Mouse (Mus musculus): Measurements from ENCODE around the gene Slc25a44. TPM values are rescaled to one million over a fixed set of nuclear protein-coding genes. Genes with fewer than 3 reads are reported as not detected.
A peak's percentile ranks its signal among the peaks of the same experiment; 100 is the strongest.

The Slc25a44 gene
- polyA plus RNA-seq, 1 experiment from 2014 or later = 20.6 TPM

- Histone ChIP-seq H3K4me1 (replicated peaks; ENCODE audit: control insufficient read depth, insufficient read depth, low read length) (peaks cover 18% of the 10 kb centered on the region), H3K4me3 (ENCODE audit: low read depth, low read length) (no peak overlapping the region), H3K27me3 (replicated peaks; ENCODE audit: control insufficient read depth, insufficient read depth, low read length) (peaks cover 31% of the 10 kb centered on the region), H3K36me3 (ENCODE audit: control insufficient read depth, insufficient read depth, low read length) (no peaks in the 10 kb centered on the region), H3K9me3 (ENCODE audit: control insufficient read depth, low read length) (no peaks in the 10 kb centered on the region), H3K9ac (ENCODE audit: low read depth, low read length) (no peak overlapping the region), H3K27ac (ENCODE audit: low read depth, low read length) (no peak overlapping the region), H3K4me2 (no peak overlapping the region)
- no peak for DNase-seq (ENCODE audit: low spot score)
- WGBS = 61% methylated on average over 8 of the region's 8 CpGs
- no peak for ATAC-seq (replicated peaks; ENCODE audit: low FRiP score)
Observed at GRCm38 (mm10) chr3:88453986-88454385, 29.0 kb upstream of the Slc25a44 start.

GRCm38 (mm10) chr3:88453369-88453768 is 28.4 kb upstream of the Slc25a44 start:
- H3K27ac ChIP-seq (ENCODE audit: low read depth, low read length) = no peak overlapping the region
- no peaks in the 10 kb centered on the region for H3K36me3 ChIP-seq (ENCODE audit: control insufficient read depth, insufficient read depth, low read length)
- peaks cover 25% of the 10 kb centered on the region for H3K27me3 ChIP-seq (replicated peaks; ENCODE audit: control insufficient read depth, insufficient read depth, low read length)
- no peaks in the 10 kb centered on the region for H3K9me3 ChIP-seq (ENCODE audit: control insufficient read depth, low read length)
- no peak overlapping the region for H3K4me3 ChIP-seq (ENCODE audit: low read depth, low read length)
- WGBS = 31% methylated on average over 8 of the region's 8 CpGs
- no peak overlapping the region for H3K4me2 ChIP-seq
- no peak overlapping the region for H3K9ac ChIP-seq (ENCODE audit: low read depth, low read length)
- H3K4me1 ChIP-seq (replicated peaks; ENCODE audit: control insufficient read depth, insufficient read depth, low read length) = peaks cover 18% of the 10 kb centered on the region
- ATAC-seq (replicated peaks; ENCODE audit: low FRiP score) (no peak), DNase-seq (ENCODE audit: low spot score) (no peak)

DNA sequence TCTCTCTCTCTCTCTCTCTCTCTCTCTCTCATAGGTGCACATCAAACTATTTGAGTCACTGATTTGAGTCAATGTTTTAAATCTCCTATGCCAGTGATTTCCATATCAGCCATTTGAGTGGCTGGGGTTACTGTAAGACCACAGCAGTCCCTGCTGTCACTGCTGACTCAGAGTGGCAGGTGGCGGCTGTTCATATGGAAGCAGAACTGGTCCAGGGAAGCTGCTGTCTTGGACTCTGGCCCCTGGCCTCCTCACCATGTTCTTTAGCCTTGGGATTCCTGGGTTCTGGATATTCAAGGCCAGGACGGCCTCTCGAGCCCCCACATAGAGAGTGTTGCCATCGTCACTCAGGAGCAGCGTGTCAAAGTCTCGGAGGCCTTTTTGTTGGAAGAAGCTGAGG is 27.8 kb upstream of the Slc25a44 start:
- WGBS = 65% methylated on average over 6 of the region's 6 CpGs
- Histone ChIP-seq H3K4me3 (ENCODE audit: low read depth, low read length) (no peak overlapping the region), H3K4me1 (replicated peaks; ENCODE audit: control insufficient read depth, insufficient read depth, low read length) (peaks cover 24% of the 10 kb centered on the region), H3K27me3 (replicated peaks; ENCODE audit: control insufficient read depth, insufficient read depth, low read length) (peaks cover 21% of the 10 kb centered on the region), H3K27ac (ENCODE audit: low read depth, low read length) (no peak overlapping the region), H3K36me3 (ENCODE audit: control insufficient read depth, insufficient read depth, low read length) (no peaks in the 10 kb centered on the region), H3K9me3 (ENCODE audit: control insufficient read depth, low read length) (no peaks in the 10 kb centered on the region), H3K9ac (ENCODE audit: low read depth, low read length) (no peak overlapping the region), H3K4me2 (no peak overlapping the region)
- no peak for ATAC-seq (replicated peaks; ENCODE audit: low FRiP score)
- no peak for DNase-seq (ENCODE audit: low spot score)

GRCm38 (mm10) chr3:88452246-88452645 is 27.3 kb upstream of the Slc25a44 start:
- Histone ChIP-seq H3K9me3 (ENCODE audit: control insufficient read depth, low read length) (no peaks in the 10 kb centered on the region), H3K4me2 (no peak overlapping the region), H3K36me3 (ENCODE audit: control insufficient read depth, insufficient read depth, low read length) (no peaks in the 10 kb centered on the region), H3K4me1 (replicated peaks; ENCODE audit: control insufficient read depth, insufficient read depth, low read length) (peaks cover 25% of the 10 kb centered on the region), H3K4me3 (ENCODE audit: low read depth, low read length) (no peak overlapping the region), H3K27ac (ENCODE audit: low read depth, low read length) (no peak overlapping the region), H3K27me3 (replicated peaks; ENCODE audit: control insufficient read depth, insufficient read depth, low read length) (peaks cover 18% of the 10 kb centered on the region), H3K9ac (ENCODE audit: low read depth, low read length) (no peak overlapping the region)
- WGBS = 65% methylated on average over 5 of the region's 5 CpGs
- no peak for ATAC-seq (replicated peaks; ENCODE audit: low FRiP score)
- DNase-seq (ENCODE audit: low spot score) = no peak

DNA sequence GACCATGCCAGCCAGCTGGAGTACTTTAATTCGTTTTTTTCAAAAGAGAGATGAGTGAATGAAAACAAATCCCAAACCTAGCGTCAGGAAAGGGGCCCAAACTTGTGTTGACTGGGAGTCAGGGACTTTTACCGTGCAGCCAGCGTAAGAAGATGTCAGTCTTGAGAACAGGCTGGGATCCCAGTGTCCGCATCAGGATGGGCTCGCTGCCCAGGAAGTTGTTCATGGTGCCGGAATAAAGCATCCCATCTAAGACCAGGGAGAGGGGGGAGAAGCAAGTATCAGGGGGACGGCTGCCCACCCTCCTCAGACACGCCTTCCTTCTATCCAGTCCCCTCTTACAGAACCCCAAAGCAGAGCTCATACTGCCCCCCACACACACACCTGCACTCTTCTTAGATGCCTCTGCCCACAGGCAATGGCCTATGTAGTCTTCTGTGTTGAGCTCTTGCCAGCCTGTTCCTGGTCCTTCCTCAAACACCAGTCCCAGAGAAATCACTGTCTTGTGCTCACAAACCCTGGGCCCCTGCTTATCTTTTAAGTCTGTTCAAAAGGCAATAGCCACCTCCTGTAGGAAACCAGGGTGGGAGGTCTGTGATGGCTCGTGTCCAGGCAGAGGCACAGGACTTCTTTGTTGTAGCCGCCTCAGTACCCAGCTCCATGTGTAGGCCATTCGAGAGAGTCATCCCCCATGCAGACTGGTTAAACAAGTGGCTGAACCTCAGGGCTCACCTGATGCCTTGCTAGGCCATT is 25.6 kb upstream of the Slc25a44 start:
- H3K9ac ChIP-seq (ENCODE audit: low read depth, low read length) = no peak overlapping the region
- DNase-seq (ENCODE audit: low spot score) (no peak), ATAC-seq (replicated peaks; ENCODE audit: low FRiP score) (no peak)
- 77% methylated on average over 12 of the region's 12 CpGs for WGBS
- H3K36me3 ChIP-seq (ENCODE audit: control insufficient read depth, insufficient read depth, low read length) = no peaks in the 10 kb centered on the region
- no peaks in the 10 kb centered on the region for H3K9me3 ChIP-seq (ENCODE audit: control insufficient read depth, low read length)
- peaks cover 24% of the 10 kb centered on the region for H3K4me1 ChIP-seq (replicated peaks; ENCODE audit: control insufficient read depth, insufficient read depth, low read length)
- H3K27ac ChIP-seq (ENCODE audit: low read depth, low read length) = no peak overlapping the region
- peaks cover 18% of the 10 kb centered on the region for H3K27me3 ChIP-seq (replicated peaks; ENCODE audit: control insufficient read depth, insufficient read depth, low read length)
- no peak overlapping the region for H3K4me2 ChIP-seq
- no peak overlapping the region for H3K4me3 ChIP-seq (ENCODE audit: low read depth, low read length)

- Histone ChIP-seq H3K9me3 (ENCODE audit: control insufficient read depth, low read length) (no peaks in the 10 kb centered on the region), H3K4me1 (replicated peaks; ENCODE audit: control insufficient read depth, insufficient read depth, low read length) (peaks cover 17% of the 10 kb centered on the region), H3K27me3 (replicated peaks; ENCODE audit: control insufficient read depth, insufficient read depth, low read length) (peaks cover 18% of the 10 kb centered on the region), H3K4me2 (peak overlapping the region; percentile 46), H3K27ac (ENCODE audit: low read depth, low read length) (no peak overlapping the region), H3K36me3 (ENCODE audit: control insufficient read depth, insufficient read depth, low read length) (no peaks in the 10 kb centered on the region), H3K4me3 (ENCODE audit: low read depth, low read length) (0 out of 2 replicates have a peak overlapping the region, but pooled peaks have one; percentile 22), H3K9ac (ENCODE audit: low read depth, low read length) (peak overlapping the region; percentile 5; the same call in 1 of the 2 replicates)
- no peak for ATAC-seq (replicated peaks; ENCODE audit: low FRiP score)
- WGBS = 12% methylated on average over 21 of the region's 21 CpGs
- no peak for DNase-seq (ENCODE audit: low spot score)
Observed at GRCm38 (mm10) chr3:88449395-88450023, 24.6 kb upstream of the Slc25a44 start.

- H3K27ac ChIP-seq (ENCODE audit: low read depth, low read length) = no peak overlapping the region
- H3K4me1 ChIP-seq (replicated peaks; ENCODE audit: control insufficient read depth, insufficient read depth, low read length) = peaks cover 12% of the 10 kb centered on the region
- 73% methylated on average over 8 of the region's 8 CpGs for WGBS
- no peaks in the 10 kb centered on the region for H3K36me3 ChIP-seq (ENCODE audit: control insufficient read depth, insufficient read depth, low read length)
- no peaks in the 10 kb centered on the region for H3K9me3 ChIP-seq (ENCODE audit: control insufficient read depth, low read length)
- H3K9ac ChIP-seq (ENCODE audit: low read depth, low read length) = no peak overlapping the region
- no peak overlapping the region for H3K4me2 ChIP-seq
- peaks cover 16% of the 10 kb centered on the region for H3K27me3 ChIP-seq (replicated peaks; ENCODE audit: control insufficient read depth, insufficient read depth, low read length)
- no peak for DNase-seq (ENCODE audit: low spot score)
- H3K4me3 ChIP-seq (ENCODE audit: low read depth, low read length) = no peak overlapping the region
- no peak for ATAC-seq (replicated peaks; ENCODE audit: low FRiP score)
Observed at GRCm38 (mm10) chr3:88448443-88448842, 23.5 kb upstream of the Slc25a44 start.

DNA sequence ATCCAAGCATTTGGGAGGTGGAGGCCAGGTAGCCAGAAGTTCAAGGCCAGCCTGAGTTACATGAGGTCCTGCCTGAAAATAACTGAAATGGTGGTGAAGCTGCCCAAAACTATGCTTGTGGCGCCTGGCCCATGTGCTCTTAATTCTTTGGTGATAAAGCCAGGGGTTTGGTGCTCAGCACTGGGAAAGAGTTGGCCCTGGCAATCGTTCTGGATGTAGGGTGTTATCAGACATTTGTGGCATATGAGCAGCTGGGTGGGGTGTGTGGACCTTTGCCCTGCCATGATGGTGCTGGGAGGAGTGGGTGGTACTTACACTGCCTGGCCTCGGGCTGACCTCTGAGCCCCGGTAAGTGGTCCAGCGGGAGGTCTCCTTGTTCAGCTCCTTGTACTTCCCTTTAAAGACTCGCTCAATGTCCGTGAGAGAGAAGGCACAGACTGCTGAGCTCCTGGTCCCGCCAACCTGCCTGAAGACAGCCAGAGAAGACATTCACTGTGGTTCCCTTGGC is 22.8 kb upstream of the Slc25a44 start:
- H3K9ac ChIP-seq (ENCODE audit: low read depth, low read length) = no peak overlapping the region
- H3K27ac ChIP-seq (ENCODE audit: low read depth, low read length) = no peak overlapping the region
- WGBS = 49% methylated on average over 8 of the region's 8 CpGs
- no peak overlapping the region for H3K4me3 ChIP-seq (ENCODE audit: low read depth, low read length)
- H3K9me3 ChIP-seq (ENCODE audit: control insufficient read depth, low read length) = no peaks in the 10 kb centered on the region
- ATAC-seq (replicated peaks; ENCODE audit: low FRiP score) (no peak; the same call in 1 of the 2 replicates), DNase-seq (ENCODE audit: low spot score) (no peak)
- peaks cover 14% of the 10 kb centered on the region for H3K27me3 ChIP-seq (replicated peaks; ENCODE audit: control insufficient read depth, insufficient read depth, low read length)
- H3K36me3 ChIP-seq (ENCODE audit: control insufficient read depth, insufficient read depth, low read length) = no peaks in the 10 kb centered on the region
- no peak overlapping the region for H3K4me2 ChIP-seq
- H3K4me1 ChIP-seq (replicated peaks; ENCODE audit: control insufficient read depth, insufficient read depth, low read length) = peaks cover 14% of the 10 kb centered on the region

Measured in liver, embryonic 11.5 days (tissue).